Mouse (Mus musculus) liver, postnatal 0 days (tissue): ENCODE measurements around the gene Ucp2.

Experiments used
- CTCF ChIP-seq: sonication (generic); IDR thresholded peaks from 2 replicates; pipeline ENCODE4 v1.5.1; 2016; ENCODE audit warnings: antibody characterized with exemption, low read depth
- EP300 ChIP-seq: IDR thresholded peaks from 2 replicates; pipeline ENCODE4 v1.6.1; 2016; ENCODE audit warnings: antibody characterized with exemption, low read depth, mild to moderate bottlenecking

GRCm38 (mm10) chr7:100488474-100489048, 4.6 kb upstream of the Ucp2 start:
- TF ChIP-seq EP300 (no peak), CTCF (no peak)
